Mouse (Mus musculus) ES-E14 (cell line): ENCODE measurements around the gene Ddx43. TPM values are rescaled to one million over a fixed set of nuclear protein-coding genes. Genes with fewer than 3 reads are reported as not detected.

ENCODE experiments used
- DNase-seq: peaks from one replicate; pipeline ENCODE4 v3.0.0-alpha.2; 2013; ENCODE audit warnings: low read depth, low spot score
- H3K27ac ChIP-seq: 2 replicates; pipeline ENCODE4 v1.5.1; 2012; ENCODE audit warnings: low read depth, mild to moderate bottlenecking, low read length, moderate library complexity, mixed read lengths; ENCODE audit not compliant: poor library complexity, insufficient read depth, severe bottlenecking
- H3K36me3 ChIP-seq: 2 replicates; pipeline ENCODE4 v1.6.1; 2012; ENCODE audit warnings: mild to moderate bottlenecking, low read length, moderate library complexity, mixed read lengths; ENCODE audit not compliant: control insufficient read depth, poor library complexity, insufficient read depth, severe bottlenecking
- H3K4me1 ChIP-seq, 2 experiments: fragments of 150-350 bp in 1 of 2; sonication (generic) in 1 of 2; 2 replicates each; pipeline ENCODE4 v1.6.1; 2012; ENCODE audit warnings: low read length in 2 of 2, mild to moderate bottlenecking in 1 of 2, mixed read lengths in 1 of 2; ENCODE audit not compliant: control insufficient read depth in 2 of 2, insufficient read depth in 2 of 2, poor library complexity in 1 of 2
- H3K4me3 ChIP-seq, 2 experiments: fragments of 150-350 bp in 1 of 2; sonication (generic) in 1 of 2; 2 replicates each; pipeline ENCODE4 v1.5.1; 2012; ENCODE audit warnings: low read length in 2 of 2, low read depth in 1 of 2, mild to moderate bottlenecking in 1 of 2, mixed read lengths in 1 of 2; ENCODE audit not compliant: insufficient read depth in 1 of 2, poor library complexity in 1 of 2, severe bottlenecking in 1 of 2
- H3K9ac ChIP-seq: 2 replicates; pipeline ENCODE4 v1.6.1; 2012; ENCODE audit warnings: low read depth, mild to moderate bottlenecking, low read length, mixed read lengths; ENCODE audit not compliant: poor library complexity, insufficient read depth, severe bottlenecking
- H3K9me3 ChIP-seq: fragments of 150-350 bp; sonication (generic); 2 replicates; pipeline ENCODE4 v1.6.1; 2012; ENCODE audit warnings: low read depth, mild to moderate bottlenecking, low read length; ENCODE audit not compliant: control insufficient read depth, insufficient read depth
- CHD2 ChIP-seq: IDR thresholded peaks from 2 replicates; pipeline ENCODE4 v1.6.1; 2014; ENCODE audit warnings: mild to moderate bottlenecking, low read depth, low read length, inconsistent platforms
- HCFC1 ChIP-seq: IDR thresholded peaks from 2 replicates; pipeline ENCODE4 v1.6.1; 2012; ENCODE audit warnings: low read length, inconsistent platforms, borderline replicate concordance; ENCODE audit not compliant: insufficient read depth
- MAFK ChIP-seq: IDR thresholded peaks from 2 replicates; pipeline ENCODE4 v1.6.1; 2014; ENCODE audit warnings: mild to moderate bottlenecking, low read depth, low read length, inconsistent platforms; ENCODE audit not compliant: insufficient read depth
- ZC3H11A ChIP-seq: IDR thresholded peaks from 2 replicates; pipeline ENCODE4 v1.6.1; 2012; ENCODE audit warnings: low read depth, mild to moderate bottlenecking, inconsistent platforms, low read length, borderline replicate concordance
- ZNF384 ChIP-seq: IDR thresholded peaks from 2 replicates; pipeline ENCODE4 v1.6.1; 2012; ENCODE audit warnings: low read depth, low read length, inconsistent platforms
- in situ Hi-C, 2 experiments: fragments of 600-800 bp; cut with MboI; formaldehyde crosslinking; loops; one replicate each; pipeline ENCODE4 v1.15.1; 2025; ENCODE audit warnings: low sequenced_read_pairs in 2 of 2, inconsistent platforms in 1 of 2; ENCODE audit not compliant: unreplicated experiment in 2 of 2
- total RNA-seq: library from RNA; depleted of rRNA; stranded (reverse); fragments of 300-350 nt; gene quantifications from 2 replicates; pipeline ENCODE4 v1.2.3, GENCODE M21; 2012

Gene Ddx43
- total RNA-seq, 1 experiment, result 5.0 TPM

DNA sequence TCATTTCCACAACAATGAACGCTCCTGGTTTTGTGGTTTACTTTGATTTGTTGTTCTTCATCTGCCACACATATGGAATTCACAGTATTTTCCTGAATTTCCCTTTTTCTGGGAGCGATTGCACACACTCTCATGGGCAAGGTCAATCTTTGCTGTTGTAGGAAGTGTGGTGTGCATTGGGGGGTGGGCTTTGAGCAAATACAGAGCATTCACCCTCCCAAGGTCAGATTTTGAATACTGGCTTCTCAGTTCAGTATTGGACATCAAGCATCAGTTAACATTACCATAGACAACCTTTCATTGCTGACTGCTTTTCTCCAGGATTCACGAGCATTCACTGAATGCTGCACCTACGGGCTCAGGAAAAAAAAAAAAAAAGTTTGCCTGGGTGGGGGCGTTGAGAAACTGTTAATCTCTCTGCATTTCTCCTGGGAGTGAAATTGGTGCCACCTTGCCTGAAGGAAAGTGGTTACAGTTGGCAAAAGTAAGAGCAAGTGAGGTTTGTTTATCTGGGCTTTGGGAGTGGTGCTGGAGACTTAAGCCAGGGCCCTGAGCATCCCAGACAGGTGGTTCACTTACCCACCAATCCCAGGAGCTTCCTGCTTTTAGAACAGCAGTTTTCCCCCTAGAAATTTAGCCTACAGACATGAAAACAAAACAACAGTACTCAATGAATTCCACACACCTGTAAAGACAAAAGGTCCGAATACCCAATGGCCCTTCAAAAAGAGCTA is 35.7 kb upstream of the Ddx43 start:
- in situ Hi-C loops, result loop anchor here in 1 of 2 experiments (5.0 kb wide), 1 partner anchor 32 kb away; no protein-coding TSS in a partner anchor
- peaks cover 7 to 16% of the 10 kb centered on the region in 2 experiments for H3K4me1 ChIP-seq
- DNase-seq, result no peak
- peak overlapping the region; percentile 89 for H3K27ac ChIP-seq
- no peaks in the 10 kb centered on the region for H3K36me3 ChIP-seq
- no peak overlapping the region; a peak in 1 of 4 replicates for H3K4me3 ChIP-seq
- no peaks in the 10 kb centered on the region for H3K9me3 ChIP-seq
- TF ChIP-seq ZNF384, result peak; percentile 95
- no peak for TF ChIP-seq MAFK
- H3K9ac ChIP-seq, result 0 out of 2 replicates have a peak overlapping the region, but pooled peaks have one; percentile 12

DNA sequence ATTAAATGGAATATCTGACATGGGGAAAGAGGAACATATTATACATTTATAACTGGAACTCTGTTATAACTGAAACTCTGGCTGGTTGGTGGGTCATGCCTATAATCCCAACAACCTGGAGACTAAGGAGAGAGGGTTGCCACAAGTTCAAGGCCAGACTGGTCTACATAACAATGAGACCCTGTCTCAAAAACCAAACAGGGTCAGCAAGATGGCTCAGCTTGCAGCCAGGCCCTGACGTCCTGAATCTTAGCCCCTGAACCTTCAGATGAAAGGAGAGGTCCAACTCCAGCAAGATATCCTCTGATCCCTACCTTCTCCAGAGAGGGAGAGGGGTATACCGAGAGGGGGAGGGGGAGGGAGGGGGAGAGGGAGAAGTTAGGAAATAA is 35.1 kb upstream of the Ddx43 start:
- no peak for DNase-seq
- H3K27ac ChIP-seq, result peak overlapping the region; percentile 89
- in situ Hi-C loops, result no loop called here

DNA sequence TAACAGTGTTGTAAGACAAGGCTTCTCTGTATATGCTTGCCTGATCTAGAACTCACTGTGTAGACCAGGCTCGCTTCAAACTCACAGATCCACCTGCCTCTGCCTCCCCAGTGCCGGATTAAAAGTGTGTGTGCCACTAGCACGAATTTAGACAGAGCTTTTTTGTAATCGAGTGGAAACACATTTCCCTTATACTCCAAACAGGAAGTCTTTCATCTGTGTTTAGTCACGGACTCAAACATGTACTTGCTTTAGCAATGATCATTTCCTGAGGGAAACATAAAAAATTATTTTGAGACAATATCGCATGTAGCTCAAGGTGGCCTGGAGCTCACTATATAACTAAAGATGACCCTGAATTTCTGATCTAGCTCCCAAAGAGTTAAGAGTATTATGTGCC is 32.2 kb upstream of the Ddx43 start:
- peak overlapping the region; percentile 60; the same call in 1 of the 2 replicates for H3K9ac ChIP-seq

More for the DNA sequence above, 35.1 kb upstream of the Ddx43 start:
- Histone ChIP-seq H3K4me3 (no peak overlapping the region; a peak in 1 of 4 replicates), H3K36me3 (no peaks in the 10 kb centered on the region), H3K9me3 (no peaks in the 10 kb centered on the region), H3K4me1 (peaks cover 11 to 16% of the 10 kb centered on the region in 2 experiments), H3K9ac (no peak overlapping the region)
- TF ChIP-seq ZC3H11A, result no peak
- no peak for TF ChIP-seq HCFC1
- no peak for TF ChIP-seq CHD2
- TF ChIP-seq ZNF384, result no peak
- TF ChIP-seq MAFK, result no peak

DNA sequence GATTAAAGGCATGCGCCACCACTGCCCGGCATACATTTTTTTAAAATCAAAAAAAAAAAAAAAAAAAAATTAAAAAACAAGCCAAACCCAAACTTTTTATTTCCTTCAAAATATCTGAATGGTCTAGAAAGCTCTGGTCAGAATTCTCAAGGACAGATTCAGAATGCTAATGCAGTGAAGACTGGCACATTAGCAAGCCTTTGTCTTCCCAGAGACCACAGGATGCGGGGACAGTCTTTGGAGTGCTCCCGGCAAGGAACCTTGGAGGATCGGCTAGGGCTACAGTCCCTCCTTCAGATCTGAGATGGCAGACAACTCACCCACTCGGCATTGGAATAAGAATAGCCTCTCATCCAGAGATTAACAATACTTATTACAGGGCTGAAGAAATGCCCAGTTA is 30.9 kb upstream of the Ddx43 start:
- peak; percentile 82 for DNase-seq
- no peak overlapping the region; the same call in 1 of the 2 replicates for H3K9ac ChIP-seq
- no peaks in the 10 kb centered on the region for H3K9me3 ChIP-seq
- peaks cover 8 to 11% of the 10 kb centered on the region in 2 experiments for H3K4me1 ChIP-seq
- in situ Hi-C loops, result no loop called here
- H3K27ac ChIP-seq, result peak overlapping the region; percentile 96; the same call in 1 of the 2 replicates
- H3K36me3 ChIP-seq, result no peaks in the 10 kb centered on the region; the same call in 1 of the 2 replicates
- peak overlapping the region; percentile 9 to 28; a peak in 2 of 4 replicates for H3K4me3 ChIP-seq
- peak; percentile 51; the same call in 1 of the 2 replicates for TF ChIP-seq CHD2
- TF ChIP-seq ZC3H11A, result no peak
- TF ChIP-seq ZNF384, result peak; percentile 86

More for the DNA sequence above, 32.2 kb upstream of the Ddx43 start:
- H3K4me1 ChIP-seq, result peaks cover 11 to 15% of the 10 kb centered on the region in 2 experiments
- H3K36me3 ChIP-seq, result no peaks in the 10 kb centered on the region; the same call in 1 of the 2 replicates
- in situ Hi-C loops, result no loop called here
- TF ChIP-seq CHD2 (no peak), HCFC1 (no peak), ZC3H11A (no peak), ZNF384 (no peak), MAFK (no peak)
- no peak overlapping the region for H3K4me3 ChIP-seq
- H3K9me3 ChIP-seq, result no peaks in the 10 kb centered on the region
- H3K27ac ChIP-seq, result peak overlapping the region; percentile 96; the same call in 1 of the 2 replicates
- DNase-seq, result no peak
